Mouse (Mus musculus): ENCODE measurements around the gene Slc7a5. TPM values are rescaled to one million over a fixed set of nuclear protein-coding genes. Genes with fewer than 3 reads are reported as not detected.

Gene Slc7a5
- total and polyA plus RNA-seq, 3 experiments, result 110 to 291 (median 207) TPM

- H3K27me3 ChIP-seq (replicated peaks), result no peaks in the 10 kb centered on the region
- no peak overlapping the region for H3K9ac ChIP-seq (ENCODE audit: insufficient read depth, low read depth)
- dilution Hi-C loops (cut with MboI; ENCODE audit: extremely low pct_ligation_motif_present, extremely low pct_unique_long_range_greater_than_20kb, low sequenced_read_pairs) (no loop called here), in situ Hi-C loops (cut with MboI; ENCODE audit: low pct_ligation_motif_present, low pct_unique_long_range_greater_than_20kb, low sequenced_read_pairs) (loop anchor here (10.0 kb wide), 1 partner anchor 49 kb away; no protein-coding TSS in a partner anchor)
- H3K4me2 ChIP-seq (ENCODE audit: insufficient read depth, low read depth, poor library complexity, severe bottlenecking), result no peak overlapping the region
- no peaks in the 10 kb centered on the region for H3K79me2 ChIP-seq (replicated peaks; ENCODE audit: control insufficient read depth, extremely low read depth, insufficient read depth, poor library complexity, severe bottlenecking)
- DNase-seq (ENCODE audit: extremely low read depth), result no peak
- no peaks in the 10 kb centered on the region for H3K9me3 ChIP-seq (replicated peaks; ENCODE audit: low read length)
- no peak overlapping the region for H3K4me3 ChIP-seq (replicated peaks in 1 of 3; ENCODE audit: low read depth in 2 of 3, low read length in 2 of 3, poor library complexity in 1 of 3)
- TF ChIP-seq CHD2 (IDR thresholded peaks at IDR 0.05; ENCODE audit: low read length), result no peak; the same call in 1 of the 2 replicates
- no peak for TF ChIP-seq EP300 (IDR thresholded peaks at IDR 0.05; ENCODE audit: low read length)
- no peak for TF ChIP-seq JUN (IDR thresholded peaks at IDR 0.05; ENCODE audit: insufficient read depth, low read depth, low read length)
- no peak for TF ChIP-seq TBP (conservative IDR thresholded peaks at IDR 0.05; ENCODE audit: low read depth, low read length)
- H3K4me1 ChIP-seq (ENCODE audit: control insufficient read depth in 1 of 2, insufficient read depth in 2 of 2), result peaks cover 27 to 94% of the 10 kb centered on the region in 2 experiments
- H3K27ac ChIP-seq (ENCODE audit: insufficient read depth, low read depth), result no peak overlapping the region
- H3K36me3 ChIP-seq (replicated peaks in 1 of 2; ENCODE audit: control insufficient read depth in 1 of 2, insufficient read depth in 1 of 2, low read length in 1 of 2), result peaks cover 10 to 18% of the 10 kb centered on the region in 2 experiments
These were observed 32.0 kb downstream of the Slc7a5 start for GRCm38 (mm10) chr8:121875517-121875916.

DNA sequence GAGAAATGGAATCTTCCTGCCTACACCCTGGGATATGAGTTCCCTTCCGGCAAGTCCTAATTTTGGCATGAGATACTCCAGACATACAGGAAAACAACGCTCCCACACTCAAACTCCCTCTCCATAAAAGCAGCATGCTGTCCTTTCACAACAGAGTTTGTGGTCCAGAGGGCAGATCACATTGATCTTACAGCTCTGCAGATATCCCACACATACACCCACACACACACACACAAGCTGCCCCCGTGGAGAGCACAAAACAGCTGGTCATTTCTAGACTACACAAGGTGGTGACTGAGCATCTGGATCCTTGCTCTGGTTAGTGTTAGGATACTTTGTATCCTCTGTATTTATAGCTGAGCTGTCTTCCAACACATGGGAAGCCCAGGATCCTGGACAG lies 32.4 kb downstream of the Slc7a5 start:
- H3K9ac ChIP-seq (ENCODE audit: insufficient read depth, low read depth), result no peak overlapping the region
- H3K4me3 ChIP-seq (replicated peaks in 1 of 3; ENCODE audit: low read depth in 2 of 3, low read length in 2 of 3, poor library complexity in 1 of 3), result no peak overlapping the region
- H3K27ac ChIP-seq (ENCODE audit: insufficient read depth, low read depth), result no peak overlapping the region
- no peaks in the 10 kb centered on the region for H3K9me3 ChIP-seq (replicated peaks; ENCODE audit: low read length)
- no peaks in the 10 kb centered on the region for H3K79me2 ChIP-seq (replicated peaks; ENCODE audit: control insufficient read depth, extremely low read depth, insufficient read depth, poor library complexity, severe bottlenecking)
- H3K27me3 ChIP-seq (replicated peaks), result no peaks in the 10 kb centered on the region
- H3K4me1 ChIP-seq (ENCODE audit: control insufficient read depth in 1 of 2, insufficient read depth in 2 of 2), result peaks cover 27 to 92% of the 10 kb centered on the region in 2 experiments
- H3K4me2 ChIP-seq (ENCODE audit: insufficient read depth, low read depth, poor library complexity, severe bottlenecking), result no peak overlapping the region
- dilution Hi-C loops (cut with MboI; ENCODE audit: extremely low pct_ligation_motif_present, extremely low pct_unique_long_range_greater_than_20kb, low sequenced_read_pairs) (no loop called here), in situ Hi-C loops (cut with MboI; ENCODE audit: low pct_ligation_motif_present, low pct_unique_long_range_greater_than_20kb, low sequenced_read_pairs) (loop anchor here (10.0 kb wide), 1 partner anchor 50 kb away; no protein-coding TSS in a partner anchor)
- DNase-seq (ENCODE audit: extremely low read depth), result no peak
- peaks cover 6 to 13% of the 10 kb centered on the region in 2 experiments for H3K36me3 ChIP-seq (replicated peaks in 1 of 2; ENCODE audit: control insufficient read depth in 1 of 2, insufficient read depth in 1 of 2, low read length in 1 of 2)
- TF ChIP-seq JUND (conservative IDR thresholded peaks at IDR 0.05; ENCODE audit: low read depth, low read length) (no peak), BHLHE40 (IDR thresholded peaks at IDR 0.05; ENCODE audit: low read depth, low read length) (no peak), MAFK (IDR thresholded peaks at IDR 0.05; ENCODE audit: insufficient replicate concordance, low read length) (no peak), KAT2A (IDR thresholded peaks at IDR 0.05; ENCODE audit: insufficient replicate concordance, low read length) (no peak), POLR2A (IDR thresholded peaks at IDR 0.05; ENCODE audit: low read depth, low read length) (no peak)

- H3K4me1 ChIP-seq (ENCODE audit: control insufficient read depth in 1 of 2, insufficient read depth in 2 of 2), result peaks cover 22 to 84% of the 10 kb centered on the region in 2 experiments
- dilution Hi-C loops (cut with MboI; ENCODE audit: extremely low pct_ligation_motif_present, extremely low pct_unique_long_range_greater_than_20kb, low sequenced_read_pairs), result no loop called here
These were observed 33.5 kb downstream of the Slc7a5 start for GRCm38 (mm10) chr8:121874031-121874430.

More at GRCm38 (mm10) chr8:121874031-121874430, 33.5 kb downstream of the Slc7a5 start:
- in situ Hi-C loops (cut with MboI; ENCODE audit: low pct_ligation_motif_present, low pct_unique_long_range_greater_than_20kb, low sequenced_read_pairs), result loop anchor here (10.0 kb wide), 1 partner anchor 51 kb away; no protein-coding TSS in a partner anchor
- Histone ChIP-seq H3K9ac (ENCODE audit: insufficient read depth, low read depth) (no peak overlapping the region), H3K4me2 (ENCODE audit: insufficient read depth, low read depth, poor library complexity, severe bottlenecking) (no peak overlapping the region), H3K27ac (ENCODE audit: insufficient read depth, low read depth) (no peak overlapping the region), H3K36me3 (replicated peaks in 1 of 2; ENCODE audit: control insufficient read depth in 1 of 2, insufficient read depth in 1 of 2, low read length in 1 of 2) (peaks cover 0 to 3% of the 10 kb centered on the region in 2 experiments), H3K79me2 (replicated peaks; ENCODE audit: control insufficient read depth, extremely low read depth, insufficient read depth, poor library complexity, severe bottlenecking) (no peaks in the 10 kb centered on the region), H3K9me3 (replicated peaks; ENCODE audit: low read length) (no peaks in the 10 kb centered on the region), H3K27me3 (replicated peaks) (no peaks in the 10 kb centered on the region), H3K4me3 (replicated peaks in 1 of 3; ENCODE audit: low read depth in 2 of 3, low read length in 2 of 3, poor library complexity in 1 of 3) (no peak overlapping the region)
- TF ChIP-seq UBTF (IDR thresholded peaks at IDR 0.05; ENCODE audit: low read depth, low read length), result no peak
- peak; percentile 89 for TF ChIP-seq SMC3 (IDR thresholded peaks at IDR 0.05; ENCODE audit: low read depth, low read length)
- TF ChIP-seq ZKSCAN1 (IDR thresholded peaks at IDR 0.05; ENCODE audit: borderline replicate concordance, low read depth, low read length), result no peak
- peak in 1 of 2 experiments; percentile 79; a peak in 2 of 4 replicates for TF ChIP-seq CTCF (conservative IDR thresholded peaks at IDR 0.05 in 1 of 2, IDR thresholded peaks at IDR 0.05 in 1 of 2; ENCODE audit: low read depth in 2 of 2, low read length in 2 of 2)
- TF ChIP-seq IRF4 (IDR thresholded peaks at IDR 0.05; ENCODE audit: low read depth, low read length), result peak; percentile 59; the same call in 1 of the 2 replicates
- peak; percentile 81 for TF ChIP-seq RAD21 (IDR thresholded peaks at IDR 0.05; ENCODE audit: low read depth, low read length)
- peak; percentile 64 for DNase-seq (ENCODE audit: extremely low read depth)

Data from CH12.LX (cell line).